Mouse (Mus musculus) urinary bladder, postnatal 10 days (tissue): ENCODE measurements around the gene Nek2.

Experiments
- DNase-seq: peaks from one replicate; pipeline ENCODE4 v3.0.0; 2022; ENCODE audit warnings: low spot score

Gene Nek2

DNA sequence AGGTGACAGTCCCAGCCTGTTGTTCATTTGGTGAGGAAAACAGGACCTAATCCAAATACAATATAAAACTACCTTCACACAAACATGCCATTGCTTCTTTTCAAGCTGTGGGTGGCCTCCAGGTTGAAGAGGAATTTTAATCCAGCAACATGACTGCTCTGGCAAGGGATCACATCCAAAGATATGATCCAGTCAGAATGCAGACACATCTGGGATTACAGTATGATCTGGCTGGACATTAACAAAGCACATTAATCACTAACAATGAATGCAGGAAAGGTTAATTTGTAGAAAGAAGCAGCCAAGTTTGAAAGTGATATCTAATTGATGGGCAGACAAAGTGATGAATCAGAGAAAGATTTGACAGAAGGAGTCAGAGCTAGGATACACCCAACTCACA is 36.9 kb downstream of the Nek2 start:
- DNase-seq, result no peak

DNA sequence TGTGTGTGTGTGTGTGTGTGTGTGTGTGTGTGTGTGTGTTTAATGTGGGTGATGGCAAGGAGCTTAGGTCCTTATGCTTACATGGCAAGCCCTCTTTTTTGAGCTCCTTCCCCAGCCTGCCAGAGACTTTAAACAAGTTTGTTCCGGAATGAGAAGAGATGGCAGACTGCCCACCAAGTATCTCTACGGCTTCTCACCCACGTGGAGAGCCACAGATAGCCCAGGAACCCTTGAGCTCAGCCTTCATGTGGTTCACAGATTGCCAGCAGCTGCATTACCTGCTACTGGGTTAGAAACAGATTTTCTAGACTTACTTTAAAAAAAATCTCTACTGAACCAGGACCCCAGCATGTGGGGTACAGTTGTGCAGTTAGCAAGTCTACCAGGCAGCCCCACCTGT is 38.6 kb downstream of the Nek2 start:
- DNase-seq, result no peak

DNA sequence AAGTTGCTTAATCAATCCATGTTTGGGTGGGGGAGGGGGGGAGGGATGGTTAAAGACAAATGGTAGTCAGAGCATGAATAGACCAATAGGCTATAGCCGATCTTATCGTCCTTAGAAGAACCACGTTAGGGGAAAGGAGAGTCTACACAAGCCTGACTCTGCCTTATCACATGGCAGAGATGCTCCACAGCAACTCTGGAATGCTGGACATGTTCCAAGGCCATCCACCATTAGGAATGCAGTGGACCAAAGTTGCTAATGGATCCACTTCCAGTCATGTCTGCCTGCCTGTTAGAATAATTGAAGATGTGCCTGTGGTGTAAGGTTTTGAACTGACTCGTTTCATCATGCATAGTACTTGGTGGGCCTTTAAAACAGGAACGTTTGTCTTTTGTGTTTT is 40.0 kb downstream of the Nek2 start:
- no peak for DNase-seq

DNA sequence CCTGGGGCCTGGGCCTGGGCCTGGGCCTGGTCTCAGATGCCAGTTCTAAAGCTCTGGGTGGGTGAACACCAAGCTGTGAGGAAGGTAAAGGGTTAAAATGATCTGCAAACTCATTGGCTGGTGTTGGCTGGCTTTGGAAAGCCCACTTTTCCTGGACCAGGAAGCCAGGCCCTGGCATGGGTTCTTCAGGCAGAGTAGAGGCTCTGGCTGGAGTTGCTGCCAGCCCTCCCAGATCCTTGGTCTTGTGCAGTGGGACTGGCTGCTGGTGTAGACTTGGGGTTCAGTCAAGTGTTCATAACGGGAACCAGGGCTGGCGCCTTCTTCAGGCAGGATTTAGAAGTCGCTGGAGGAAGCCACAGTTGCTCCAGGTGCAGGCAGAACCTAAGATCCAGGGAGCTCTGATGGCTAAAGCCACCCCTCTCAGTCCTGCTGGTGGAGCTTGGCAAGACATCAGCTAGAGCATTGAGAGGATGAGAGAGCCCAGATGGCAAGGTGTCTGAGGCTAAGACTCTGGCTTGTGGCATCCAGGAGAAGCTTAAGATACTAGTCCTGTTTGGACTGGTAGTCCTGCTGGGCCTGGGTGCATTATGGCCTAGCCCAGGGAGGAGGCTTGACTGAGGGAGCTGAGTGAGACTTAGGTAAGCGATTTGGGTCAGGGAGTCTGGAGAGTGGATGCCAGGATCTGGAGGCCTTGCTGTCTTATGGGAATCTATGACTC is 42.7 kb downstream of the Nek2 start:
- DNase-seq, result no peak

DNA sequence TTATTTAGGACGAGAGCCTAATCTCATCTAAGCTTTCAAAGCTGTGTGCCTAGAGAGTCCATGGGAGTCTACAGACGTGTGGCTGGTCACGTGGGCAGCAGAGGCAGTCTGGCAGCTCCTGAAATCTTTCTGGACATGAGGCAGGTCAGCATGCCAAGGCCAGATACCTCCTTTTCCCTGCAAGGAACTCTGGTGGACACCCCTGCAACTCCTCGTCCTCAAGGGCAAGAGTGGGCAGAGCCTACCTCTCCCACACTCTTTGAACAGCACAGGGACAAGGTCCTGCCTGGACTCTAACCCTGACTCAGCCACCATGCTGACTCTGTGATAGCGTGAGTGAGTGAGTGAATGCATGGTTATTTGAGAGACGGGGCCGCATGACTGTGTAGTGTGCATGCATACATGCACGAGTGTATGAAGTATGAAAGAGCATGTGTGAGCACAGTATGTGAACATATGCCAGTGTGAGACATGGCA is 43.3 kb downstream of the Nek2 start:
- no peak for DNase-seq

- DNase-seq, result no peak
Observed at GRCm38 (mm10) chr1:191872076-191872710, 50.9 kb downstream of the Nek2 start.

DNA sequence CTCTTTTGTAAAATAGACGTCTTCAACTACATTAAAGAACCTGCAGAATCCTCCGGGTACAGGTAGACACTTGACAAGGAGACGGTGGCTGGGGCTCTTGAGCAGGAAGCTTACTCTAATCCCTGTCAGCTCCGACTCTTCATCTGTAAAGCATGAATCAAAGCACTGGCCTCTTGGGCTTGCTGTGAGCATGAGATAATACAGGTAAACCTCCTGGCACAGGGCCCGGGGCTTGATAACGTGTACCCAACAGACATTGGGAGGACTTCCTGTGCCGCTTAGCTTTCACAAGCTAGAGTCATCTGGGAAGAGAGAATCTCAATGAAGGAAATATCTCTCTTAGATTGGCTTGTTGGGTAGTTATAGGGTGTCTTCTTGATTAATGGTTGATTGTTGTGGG is 53.8 kb downstream of the Nek2 start:
- DNase-seq, result no peak

GRCm38 (mm10) chr1:191875683-191876305 is 54.5 kb downstream of the Nek2 start:
- no peak for DNase-seq

GRCm38 (mm10) chr1:191877681-191878080 is 56.4 kb downstream of the Nek2 start:
- DNase-seq, result no peak

- no peak for DNase-seq
Observed at GRCm38 (mm10) chr1:191878518-191878921, 57.3 kb downstream of the Nek2 start.

DNA sequence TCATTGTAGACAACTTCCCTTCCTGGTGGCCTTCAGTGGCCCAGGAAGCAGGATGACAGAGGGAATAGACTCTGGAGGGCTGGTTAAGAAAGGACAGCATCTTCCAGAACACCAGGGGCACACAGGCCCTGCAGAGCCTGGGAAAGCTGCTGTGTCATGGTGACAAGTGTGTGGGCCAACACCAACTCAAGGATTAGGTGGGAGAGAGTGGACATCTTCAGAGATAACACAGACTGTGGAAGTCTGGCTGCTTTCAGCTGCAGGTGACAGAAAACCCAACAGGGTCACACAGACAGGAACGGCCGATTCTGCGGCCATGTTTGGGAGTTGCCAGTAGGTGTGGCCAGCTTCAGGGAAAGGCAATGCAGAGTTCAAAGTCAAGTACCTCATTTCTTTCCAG is 59.0 kb downstream of the Nek2 start:
- DNase-seq, result no peak

DNA sequence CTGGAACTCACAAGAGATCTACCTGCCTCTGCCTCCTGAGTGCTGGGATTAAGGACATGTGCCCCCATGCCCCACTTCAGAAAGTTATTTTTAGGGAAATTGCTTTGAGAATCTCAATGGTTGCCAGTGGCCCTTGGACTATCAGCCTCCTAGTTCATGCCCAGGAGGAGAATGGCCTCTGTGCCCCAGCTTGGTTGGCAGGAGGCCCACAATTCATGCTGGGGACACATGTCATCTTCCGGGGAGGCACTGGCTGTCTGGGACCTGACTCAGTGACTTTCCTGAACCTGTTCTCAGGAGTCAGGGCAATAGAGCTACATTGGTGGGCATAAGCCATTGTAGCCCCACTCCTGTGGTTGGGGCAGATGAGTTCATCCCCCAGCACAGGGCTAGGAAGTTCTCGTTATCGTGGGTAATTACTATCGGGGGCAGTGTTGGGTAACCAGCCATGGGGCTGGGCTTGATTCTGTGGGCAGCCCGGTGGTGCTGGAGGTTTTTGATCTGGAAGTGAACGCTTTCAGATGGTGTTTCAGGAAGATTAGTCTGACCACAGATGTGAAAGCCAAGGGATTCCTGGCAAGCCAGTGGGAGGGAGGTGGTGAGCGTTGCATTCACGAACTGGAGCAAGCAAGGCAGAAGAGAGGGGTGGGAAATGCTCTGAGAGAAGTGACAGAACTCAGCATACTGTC is 59.8 kb downstream of the Nek2 start:
- DNase-seq, result no peak

- no peak for DNase-seq
Observed at GRCm38 (mm10) chr1:191881663-191882062, 60.4 kb downstream of the Nek2 start.
